Mouse (Mus musculus) cortical plate, adult 2 months (tissue): ENCODE data around the gene Jagn1.

Experiments used
- CTCF ChIP-seq: fragments of 200-500 bp; IDR thresholded peaks from 2 replicates; pipeline ENCODE4 v1.5.1; 2011; ENCODE audit warnings: mild to moderate bottlenecking, control low read depth, low read length; ENCODE audit not compliant: insufficient read depth; ENCODE audit errors: extremely low read depth
- POLR2A ChIP-seq: fragments of 200-500 bp; IDR thresholded peaks from 2 replicates; pipeline ENCODE4 v1.6.1; 2011; ENCODE audit warnings: mild to moderate bottlenecking, low read length, control low read depth; ENCODE audit not compliant: insufficient read depth; ENCODE audit errors: extremely low read depth

GRCm38 (mm10) chr6:113416416-113416815 lies 26.0 kb upstream of the Jagn1 start:
- no peak for TF ChIP-seq CTCF
- no peak for TF ChIP-seq POLR2A
